Mouse (Mus musculus): ENCODE results near the gene Tshz2. TPM values are rescaled to one million over a fixed set of nuclear protein-coding genes. Genes with fewer than 3 reads are reported as not detected.
A peak's percentile ranks its signal among the peaks of the same experiment; 100 is the strongest.
"Not testable (repeated sequence)": the region's sequence is repeated elsewhere in the genome, so short reads cannot be mapped to it uniquely, and the experiment has no call there.

The Tshz2 gene
- polyA plus RNA-seq, 1 experiment from 2014 or later = 43.1 TPM

DNA sequence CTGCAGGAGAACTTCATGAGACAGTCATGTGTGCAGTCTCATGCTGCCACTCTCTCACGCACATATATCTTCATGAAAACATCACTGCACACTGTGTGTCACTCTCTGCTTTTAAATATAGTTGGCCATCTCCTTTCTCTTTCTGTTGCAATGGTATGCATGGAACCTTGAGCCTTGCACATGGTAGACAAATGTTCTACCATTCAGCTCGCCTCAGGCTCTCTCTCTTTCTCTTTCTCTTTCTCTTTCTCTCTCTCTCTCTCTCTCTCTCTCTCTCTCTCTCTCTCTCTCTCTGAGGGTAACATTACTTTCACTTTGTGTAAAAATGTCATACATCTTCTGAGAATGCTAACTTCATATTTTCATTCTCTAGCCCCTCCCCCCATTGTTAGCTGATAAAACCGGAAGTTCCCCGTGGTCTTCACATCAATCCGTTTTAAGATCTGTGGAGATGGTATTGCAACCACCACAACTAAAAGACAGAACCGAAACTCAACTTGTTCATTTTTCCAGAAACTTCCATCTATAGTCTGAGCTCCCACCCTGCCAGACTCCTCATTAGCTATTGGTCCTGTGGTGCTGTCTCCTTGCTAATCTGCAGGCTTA is 146.0 kb downstream of the Tshz2 start:
- in situ Hi-C loops (cut with MboI; ENCODE audit: low pct_unique_long_range_greater_than_20kb) = no loop called here
- H3K27me3 ChIP-seq = no peaks in the 10 kb centered on the region
- POLR2A ChIA-PET = interaction anchor here (0.5 kb wide), 1 partner anchor 125 kb away, joined by 6 read pairs; no protein-coding TSS in a partner anchor
- CTCF ChIA-PET = interaction anchor here (1.4 to 1.5 kb wide), 2 partner anchors 16 to 25 kb away, joined by 4 to 5 read pairs; no protein-coding TSS in a partner anchor
- no peak for TF ChIP-seq CTCF (IDR thresholded peaks at IDR 0.05)
- DNase-seq (ENCODE audit: low read depth, low spot score) (no peak), ATAC-seq (no peak)

DNA sequence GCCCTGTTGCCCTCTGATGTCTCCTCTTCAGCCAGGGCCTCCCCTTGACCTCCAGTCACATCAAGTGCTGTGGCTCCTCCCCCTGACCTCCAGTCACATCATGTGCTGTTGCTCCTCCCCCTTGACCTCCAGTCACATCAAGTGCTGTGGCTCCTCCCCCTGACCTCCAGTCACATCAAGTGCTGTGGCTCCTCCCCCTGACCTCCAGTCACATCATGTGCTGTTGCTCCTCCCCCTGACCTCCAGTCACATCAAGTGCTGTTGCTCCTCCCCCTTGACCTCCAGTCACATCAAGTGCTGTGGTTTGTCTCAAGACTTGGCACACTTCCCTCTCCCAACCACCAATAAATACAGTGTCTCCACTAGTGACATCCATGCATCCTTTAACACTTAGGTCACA is 148.9 kb downstream of the Tshz2 start:
- ATAC-seq; DNase-seq (ENCODE audit: low read depth, low spot score); H3K27me3 ChIP-seq; CTCF ChIA-PET; in situ Hi-C loops (cut with MboI; ENCODE audit: low pct_unique_long_range_greater_than_20kb): not testable (repeated sequence)
- POLR2A ChIA-PET = interaction anchor here (0.9 kb wide), 1 partner anchor 146 kb away, joined by 3 read pairs; no protein-coding TSS in a partner anchor

DNA sequence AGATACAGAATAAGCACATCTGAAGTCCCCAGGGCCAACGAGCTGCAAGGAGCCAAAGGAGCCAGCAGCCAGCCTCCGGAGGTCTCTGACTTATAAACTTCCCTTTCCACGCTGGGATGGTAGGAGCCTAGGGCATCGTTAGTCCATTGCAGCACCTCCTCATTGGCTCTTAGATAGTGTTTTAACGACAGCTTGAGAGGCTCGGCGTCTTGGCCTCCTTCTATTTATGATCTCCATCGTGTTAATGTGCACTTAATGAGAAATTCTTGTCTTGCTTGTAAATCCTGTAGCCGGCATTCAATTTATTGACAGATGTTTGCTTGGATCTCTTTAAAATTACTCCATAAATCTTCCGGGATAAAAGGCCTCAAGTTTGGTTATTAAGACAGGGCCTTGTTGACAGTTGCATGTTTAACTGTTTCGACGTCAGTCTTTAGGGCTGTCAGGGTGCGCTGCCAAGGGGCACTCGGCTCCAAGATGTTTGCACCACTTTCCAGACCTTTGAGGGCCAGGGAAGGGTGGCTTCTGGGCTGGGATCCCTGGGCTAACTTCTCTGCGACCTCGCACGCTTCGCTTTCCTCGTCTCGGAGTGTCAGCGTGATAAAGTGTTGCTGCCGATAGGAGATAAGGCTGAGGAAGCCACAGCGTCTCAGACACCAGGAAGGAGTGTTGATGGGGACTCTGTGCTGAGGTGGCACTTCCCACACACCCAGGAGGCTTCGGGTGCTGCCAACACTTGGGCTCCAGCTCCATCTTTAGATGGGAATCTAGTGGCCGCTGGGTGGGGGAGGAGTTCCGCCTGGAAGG is 150.3 kb downstream of the Tshz2 start:
- in situ Hi-C loops (cut with MboI; ENCODE audit: low pct_unique_long_range_greater_than_20kb) = no loop called here
- ATAC-seq = no peak
- no peaks in the 10 kb centered on the region for H3K27me3 ChIP-seq
- no peak for DNase-seq (ENCODE audit: low read depth, low spot score)
- CTCF ChIA-PET = no interaction called here
- no peak for TF ChIP-seq CTCF (IDR thresholded peaks at IDR 0.05)
- POLR2A ChIA-PET = interaction anchor here (0.5 kb wide), 1 partner anchor 652 kb away, joined by 4 read pairs; no protein-coding TSS in a partner anchor

DNA sequence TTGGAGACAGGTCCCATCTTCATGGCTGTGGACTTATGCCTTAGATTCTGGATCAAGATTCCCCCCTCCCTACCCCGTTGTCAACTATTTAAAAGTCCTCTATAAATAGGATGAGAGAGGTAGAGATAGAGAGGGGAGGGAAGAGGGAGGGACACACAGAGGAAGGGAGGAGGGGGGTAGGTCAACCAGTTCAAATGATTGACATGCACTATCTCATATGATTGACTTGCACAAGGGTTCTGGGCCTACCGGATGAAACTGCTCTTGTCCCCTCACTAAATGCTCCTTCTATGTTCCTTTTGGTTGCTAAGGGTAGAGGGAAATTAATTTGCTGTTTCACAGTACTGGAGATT is 150.8 kb downstream of the Tshz2 start:
- in situ Hi-C loops (cut with MboI; ENCODE audit: low pct_unique_long_range_greater_than_20kb) = no loop called here
- ATAC-seq = no peak
- no peak for TF ChIP-seq CTCF (IDR thresholded peaks at IDR 0.05)
- DNase-seq (ENCODE audit: low read depth, low spot score) = no peak
- no peaks in the 10 kb centered on the region for H3K27me3 ChIP-seq
- POLR2A ChIA-PET = no interaction called here
- CTCF ChIA-PET = no interaction called here

DNA sequence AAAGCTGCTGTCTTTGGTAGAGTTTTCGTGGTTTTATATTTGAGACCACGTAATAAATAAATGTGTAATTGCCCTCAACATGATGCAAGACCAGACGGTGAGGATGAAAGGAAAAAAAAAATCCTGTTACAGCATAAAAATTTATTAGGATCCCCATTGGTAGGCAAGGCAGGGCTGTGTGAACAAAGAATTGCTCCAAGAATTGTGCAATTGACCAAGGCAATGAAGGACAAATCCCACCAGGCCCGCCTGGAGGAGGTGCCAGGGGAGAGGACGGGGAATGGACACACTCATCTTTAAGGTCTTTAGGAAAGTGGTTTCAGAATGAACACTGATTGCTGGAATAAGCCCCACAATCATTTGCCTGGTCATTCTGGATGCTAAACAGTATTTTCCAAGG is 154.6 kb downstream of the Tshz2 start:
- ChIA-PET POLR2A (no interaction called here), CTCF (no interaction called here)
- no peak for ATAC-seq
- TF ChIP-seq CTCF (IDR thresholded peaks at IDR 0.05) = no peak
- H3K27me3 ChIP-seq = no peaks in the 10 kb centered on the region
- in situ Hi-C loops (cut with MboI; ENCODE audit: low pct_unique_long_range_greater_than_20kb) = no loop called here
- no peak for DNase-seq (ENCODE audit: low read depth, low spot score)

DNA sequence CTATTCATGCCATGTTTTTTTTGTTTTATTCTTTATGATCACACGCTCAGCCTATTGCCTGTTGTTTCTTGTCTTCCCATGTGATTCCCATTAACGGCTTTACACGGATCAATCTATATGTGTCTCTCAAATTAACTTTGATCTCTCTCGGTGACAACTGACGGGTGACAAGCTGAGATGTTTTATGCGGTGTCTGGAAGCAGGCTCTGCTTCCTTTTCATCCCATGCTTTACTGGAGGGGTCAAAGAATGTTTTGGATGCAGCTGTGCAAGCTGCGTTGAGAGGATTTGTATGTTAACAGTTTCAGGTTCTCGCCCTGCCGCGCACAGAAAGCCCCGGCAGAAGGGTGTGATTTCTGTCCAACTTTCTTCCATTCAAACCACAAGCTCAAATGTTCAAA is 155.1 kb downstream of the Tshz2 start:
- ATAC-seq = no peak

DNA sequence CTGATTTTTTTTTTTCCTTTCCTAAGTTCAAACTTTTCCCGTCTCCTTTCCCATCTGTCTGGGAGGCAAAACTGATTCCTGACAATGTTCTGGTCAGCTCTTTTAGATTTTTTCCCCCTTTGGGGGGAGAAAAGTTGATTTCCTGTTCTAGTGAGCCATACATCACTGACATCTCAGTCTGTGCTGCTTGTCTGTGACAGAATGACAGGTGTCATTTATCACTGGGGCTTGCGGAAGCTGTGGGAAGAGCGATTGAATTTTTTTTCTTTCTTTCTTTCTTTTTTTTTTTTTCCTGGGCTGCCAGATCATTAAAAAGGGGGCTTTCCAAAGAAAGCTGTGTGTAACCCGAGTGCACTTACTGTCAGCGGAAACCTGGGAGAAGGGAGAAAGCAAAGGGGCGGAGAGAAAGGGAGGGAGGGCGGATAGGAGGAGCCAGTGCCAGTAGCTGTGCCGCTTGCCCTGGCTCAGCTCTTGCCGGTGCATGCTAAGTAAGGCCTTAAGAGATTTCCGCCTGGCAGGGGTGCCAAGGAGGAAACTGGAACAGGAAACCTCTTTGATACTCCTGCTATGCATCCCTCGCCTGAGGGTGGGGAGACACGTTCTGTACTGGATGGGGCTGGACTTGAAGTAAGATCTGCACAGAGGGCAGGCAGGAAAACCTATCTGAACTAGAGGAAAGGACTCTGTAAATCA is 157.8 kb downstream of the Tshz2 start:
- in situ Hi-C loops (cut with MboI; ENCODE audit: low pct_unique_long_range_greater_than_20kb) = no loop called here
- CTCF ChIA-PET = no interaction called here
- POLR2A ChIA-PET = interaction anchor here (0.9 kb wide), 1 partner anchor 105 kb away, joined by 3 read pairs; no protein-coding TSS in a partner anchor
- no peaks in the 10 kb centered on the region for H3K27me3 ChIP-seq
- ATAC-seq (peak; percentile 78), DNase-seq (ENCODE audit: low read depth, low spot score) (no peak)
- TF ChIP-seq CTCF (IDR thresholded peaks at IDR 0.05) = no peak

More for the DNA sequence above, 155.1 kb downstream of the Tshz2 start:
- POLR2A ChIA-PET = no interaction called here
- CTCF ChIA-PET = no interaction called here
- DNase-seq (ENCODE audit: low read depth, low spot score) = no peak
- in situ Hi-C loops (cut with MboI; ENCODE audit: low pct_unique_long_range_greater_than_20kb) = no loop called here
- H3K27me3 ChIP-seq = no peaks in the 10 kb centered on the region
- no peak for TF ChIP-seq CTCF (IDR thresholded peaks at IDR 0.05)

DNA sequence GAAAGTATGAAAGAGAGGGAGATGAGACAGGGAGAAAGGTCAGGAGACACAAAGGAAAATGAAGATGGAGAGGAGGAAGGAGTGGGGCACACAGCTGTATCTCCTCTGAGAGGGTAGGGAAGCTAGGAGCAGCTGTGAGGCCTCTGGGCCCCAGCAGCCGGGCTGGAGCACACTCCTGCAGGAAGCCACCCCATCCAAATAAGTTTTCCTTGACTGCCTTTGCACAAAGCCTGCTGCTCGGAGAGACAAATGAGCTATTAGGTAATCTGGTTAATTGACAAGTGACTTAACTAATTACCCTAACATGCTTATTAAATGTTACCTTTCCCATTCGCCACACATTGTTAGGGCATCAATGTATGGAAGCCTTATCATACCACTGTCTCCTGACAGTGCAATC is 159.9 kb downstream of the Tshz2 start:
- DNase-seq (ENCODE audit: low read depth, low spot score) (no peak), ATAC-seq (no peak)
- POLR2A ChIA-PET = no interaction called here
- TF ChIP-seq CTCF (IDR thresholded peaks at IDR 0.05) = no peak
- in situ Hi-C loops (cut with MboI; ENCODE audit: low pct_unique_long_range_greater_than_20kb) = no loop called here
- CTCF ChIA-PET = no interaction called here
- H3K27me3 ChIP-seq = no peaks in the 10 kb centered on the region

DNA sequence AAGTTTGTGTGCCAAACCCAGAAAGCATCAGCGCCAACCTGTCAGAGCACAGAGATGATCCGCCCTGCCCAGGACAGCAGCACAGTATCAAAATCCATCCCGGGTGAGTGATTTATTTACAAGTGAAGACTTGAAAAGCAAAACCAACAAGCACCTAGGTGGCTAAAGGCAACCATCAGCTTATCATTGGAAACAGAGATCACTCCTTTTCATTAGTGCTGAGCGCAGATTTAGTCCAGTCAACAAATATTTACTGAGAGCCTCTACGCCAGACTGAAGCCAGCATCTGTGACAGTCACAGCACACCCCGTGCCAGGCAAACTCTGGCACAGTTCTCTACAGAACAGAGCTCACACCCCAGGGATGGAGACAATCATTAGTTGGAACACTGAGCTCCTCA is 169.4 kb downstream of the Tshz2 start:
- TF ChIP-seq CTCF (IDR thresholded peaks at IDR 0.05) = no peak
- DNase-seq (ENCODE audit: low read depth, low spot score) (no peak), ATAC-seq (no peak)
- in situ Hi-C loops (cut with MboI; ENCODE audit: low pct_unique_long_range_greater_than_20kb) = no loop called here
- POLR2A ChIA-PET = no interaction called here
- CTCF ChIA-PET = interaction anchor here (0.8 kb wide), 1 partner anchor 160 kb away, joined by 3 read pairs; no protein-coding TSS in a partner anchor
- no peaks in the 10 kb centered on the region for H3K27me3 ChIP-seq

DNA sequence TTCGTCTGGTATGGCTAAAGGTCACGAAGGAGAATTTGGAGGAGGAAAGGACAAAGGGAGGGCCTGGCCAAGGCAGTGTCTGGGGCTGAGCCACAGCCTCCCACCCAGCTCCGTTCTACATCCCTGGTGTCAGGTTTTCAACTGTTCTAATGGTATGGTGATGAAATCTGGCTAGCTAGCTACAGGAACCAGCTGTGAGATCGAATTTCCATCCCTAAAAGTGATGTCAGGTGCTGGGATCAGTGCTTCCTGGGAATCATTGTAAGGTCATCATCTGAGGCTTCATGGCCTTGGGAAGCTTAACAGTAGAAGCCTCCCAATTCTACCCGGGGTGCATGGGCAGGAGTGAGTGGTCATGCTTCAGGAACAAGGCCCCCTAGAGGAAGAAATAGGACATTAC is 171.6 kb downstream of the Tshz2 start:
- DNase-seq (ENCODE audit: low read depth, low spot score) (no peak), ATAC-seq (no peak)
- CTCF ChIA-PET = interaction anchor here (0.8 to 1.3 kb wide), 3 partner anchors 25 to 52 kb away, joined by 3 to 5 read pairs (median 3); no protein-coding TSS in a partner anchor
- in situ Hi-C loops (cut with MboI; ENCODE audit: low pct_unique_long_range_greater_than_20kb) = no loop called here
- H3K27me3 ChIP-seq = no peaks in the 10 kb centered on the region
- TF ChIP-seq CTCF (IDR thresholded peaks at IDR 0.05) = no peak
- POLR2A ChIA-PET = interaction anchor here (0.6 kb wide), 1 partner anchor 165 kb away, joined by 4 read pairs; no protein-coding TSS in a partner anchor

DNA sequence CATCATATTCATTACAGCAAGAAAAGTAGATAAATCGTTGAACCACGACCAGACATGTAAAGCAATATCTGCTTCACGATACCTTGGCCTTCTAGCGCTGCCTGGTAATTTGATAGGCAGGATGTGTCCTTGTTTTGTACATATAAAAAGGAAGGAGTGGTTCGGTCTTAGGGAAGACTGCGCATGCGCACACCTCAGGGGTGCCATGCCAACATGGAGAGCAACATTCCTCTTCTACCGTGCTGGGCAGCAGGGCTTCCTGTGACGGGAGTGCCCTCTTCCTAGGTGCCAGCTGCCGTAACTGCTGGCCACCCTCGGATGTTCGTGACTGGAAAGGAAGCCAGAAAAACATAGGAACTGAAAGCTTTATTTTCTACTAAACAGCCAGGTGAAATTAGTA is 172.7 kb downstream of the Tshz2 start:
- DNase-seq (ENCODE audit: low read depth, low spot score) = no peak
- H3K27me3 ChIP-seq = no peaks in the 10 kb centered on the region
- ChIA-PET CTCF (no interaction called here), POLR2A (no interaction called here)
- no peak for TF ChIP-seq CTCF (IDR thresholded peaks at IDR 0.05)
- in situ Hi-C loops (cut with MboI; ENCODE audit: low pct_unique_long_range_greater_than_20kb) = no loop called here
- ATAC-seq = no peak

Data from Patski (cell line).